30 mouse cellular contexts compared by ENCODE assay signal in the genomic region with DNA sequence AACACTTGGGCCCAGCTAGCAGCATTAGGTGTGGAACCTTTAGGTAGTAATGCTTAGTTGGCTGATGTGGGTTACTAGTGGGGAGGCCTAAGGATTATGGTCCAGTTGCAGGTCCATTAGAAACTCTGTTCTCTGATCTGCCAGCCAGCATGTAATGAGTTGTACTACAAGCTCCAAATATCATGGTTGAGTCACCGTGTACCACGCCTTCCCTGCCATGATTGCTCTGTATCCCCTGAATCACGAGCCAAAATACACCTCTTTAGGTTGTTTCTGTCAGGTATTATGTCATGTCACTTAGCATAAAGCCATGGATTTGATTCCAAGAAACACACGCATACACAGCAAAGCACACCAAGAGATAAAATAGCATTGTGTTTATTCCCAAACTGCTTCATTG. TPM values are rescaled to one million over a fixed set of nuclear protein-coding genes. Genes with fewer than 3 reads are reported as not detected.
DNase-seq lines count a peak whose midpoint lies in the region; TF ChIP-seq lines count a peak whose summit lies in the region.
"Had no signal": no experiment of that assay in that cellular context is flagged by ENCODE, and none has a peak within 500 bp of the region (broad histone marks: within the 10 kb centered on the region; RNA-seq: fewer than 3 reads in every experiment).

No protein-coding gene starts in this region.

- TF ChIP-seq CTCF in ES-Bruce4 (IDR thresholded peaks at IDR 0.05; ENCODE audit: low read depth, low read length) = no peak

- peak overlapping the region; percentile 96 for H3K27ac ChIP-seq in ES-Bruce4 (ENCODE audit: insufficient read depth, low read length)
- peak overlapping the region; percentile 70 for H3K27ac ChIP-seq in ES-E14 (ENCODE audit: insufficient read depth, low read depth, low read length, poor library complexity, severe bottlenecking)
- H3K27ac ChIP-seq: embryonic facial prominence, embryonic 13.5 days; gastrocnemius, adult 2 months; heart, embryonic 13.5 days; hindbrain, embryonic 14.5 days; hindbrain, postnatal 0 days had no signal

- TF ChIP-seq POLR2A in ES-Bruce4 (IDR thresholded peaks at IDR 0.05; ENCODE audit: insufficient read depth, low read length) = no peak

- H3K9ac ChIP-seq in ES-Bruce4 (ENCODE audit: low read depth, poor library complexity, severe bottlenecking) = no peak overlapping the region
- no peak overlapping the region for H3K9ac ChIP-seq in ES-E14 (ENCODE audit: insufficient read depth, low read depth, low read length, poor library complexity, severe bottlenecking)
- H3K9ac ChIP-seq: embryonic facial prominence, embryonic 13.5 days; forebrain, postnatal 0 days; heart, embryonic 13.5 days; hindbrain, embryonic 14.5 days had no signal

- H3K9me3 ChIP-seq in ES-Bruce4 (replicated peaks; ENCODE audit: control insufficient read depth, insufficient read depth, low read length, poor library complexity, severe bottlenecking) = no peaks in the 10 kb centered on the region
- H3K9me3 ChIP-seq in ES-E14 (ENCODE audit: control insufficient read depth, insufficient read depth, low read depth, low read length) = no peaks in the 10 kb centered on the region
- H3K9me3 ChIP-seq: G1E; heart, embryonic 13.5 days had no signal

- no peaks in the 10 kb centered on the region for H3K27me3 ChIP-seq in ES-Bruce4 (ENCODE audit: control insufficient read depth, insufficient read depth, low read length, poor library complexity, severe bottlenecking)
- H3K27me3 ChIP-seq: embryonic facial prominence, embryonic 13.5 days; heart, embryonic 13.5 days had no signal

- DNase-seq in ES-E14 (ENCODE audit: low read depth, low spot score) = no peak
- peak; percentile 56 for DNase-seq in fat pad, adult 2 months (ENCODE audit: extremely low read depth, low read depth, low spot score)
- no peak for DNase-seq in embryo, embryonic 10 days (ENCODE audit: low spot score)
- no peak for DNase-seq in kidney, postnatal 36 days
- DNase-seq in left cerebral cortex, postnatal 4 days = no peak
- DNase-seq: adrenal gland, adult 2 months; adrenal gland, postnatal 14 days; cerebellum, adult 18-20 months; cerebellum, adult 9-10 months; cerebellum, postnatal 14 days; forebrain, postnatal 0 days; gastrocnemius, adult 2 months; gastrocnemius, postnatal 14 days; heart, adult 18-20 months; heart, postnatal 14 days; heart, postnatal 4 days had no signal

- H3K36me3 ChIP-seq in ES-Bruce4 (ENCODE audit: control insufficient read depth, insufficient read depth, low read length, poor library complexity, severe bottlenecking) (no peaks in the 10 kb centered on the region), ES-E14 (ENCODE audit: control insufficient read depth, insufficient read depth, low read length, poor library complexity, severe bottlenecking) (no peaks in the 10 kb centered on the region)
- H3K36me3 ChIP-seq: embryonic facial prominence, embryonic 13.5 days; G1E; heart, embryonic 13.5 days had no signal

- in situ Hi-C loops in ES-E14 (cut with MboI; ENCODE audit: low sequenced_read_pairs in 2 of 2, unreplicated experiment in 2 of 2) = no loop called here

- H3K4me3 ChIP-seq in ES-Bruce4 (ENCODE audit: low read depth, low read length) (no peak overlapping the region), ES-E14 (ENCODE audit: insufficient read depth in 1 of 2, low read depth in 1 of 2, low read length in 2 of 2, poor library complexity in 1 of 2, severe bottlenecking in 1 of 2) (no peak overlapping the region)
- H3K4me3 ChIP-seq: embryonic facial prominence, embryonic 13.5 days; gastrocnemius, adult 2 months; heart, embryonic 13.5 days had no signal

- H3K4me1 ChIP-seq in ES-Bruce4 (ENCODE audit: control insufficient read depth, insufficient read depth, low read length) (peaks cover 5% of the 10 kb centered on the region), ES-E14 (ENCODE audit: control insufficient read depth in 2 of 2, insufficient read depth in 2 of 2, low read length in 2 of 2, poor library complexity in 1 of 2) (peaks cover 11 to 16% of the 10 kb centered on the region in 2 experiments; a peak in 3 of 4 replicates)
- H3K4me1 ChIP-seq: embryonic facial prominence, embryonic 13.5 days; heart, embryonic 13.5 days had no signal

- no peak for TF ChIP-seq EP300 in ES-Bruce4 (IDR thresholded peaks at IDR 0.05; ENCODE audit: insufficient read depth, low read depth, low read length)

- intact Hi-C loops in left cerebral cortex, postnatal 4 days (cut with DNase I) = no loop called here

TF ChIP-seq in ES-E14, 5 proteins besides CTCF, POLR2A, EP300 and RAD21:
- no peak for TF ChIP-seq ZNF384 (IDR thresholded peaks at IDR 0.05; ENCODE audit: low read depth, low read length)
- TF ChIP-seq MAFK (IDR thresholded peaks at IDR 0.05; ENCODE audit: insufficient read depth, low read depth, low read length) = no peak
- no peak for TF ChIP-seq CHD2 (IDR thresholded peaks at IDR 0.05; ENCODE audit: low read depth, low read length)
- TF ChIP-seq HCFC1 (IDR thresholded peaks at IDR 0.05; ENCODE audit: borderline replicate concordance, insufficient read depth, low read length) = no peak
- TF ChIP-seq ZC3H11A (IDR thresholded peaks at IDR 0.05; ENCODE audit: borderline replicate concordance, low read depth, low read length) = no peak
TF ChIP-seq in ES-E14: peak in this region for 0.

RNA-seq across cellular contexts. Expression of a gene that starts 12.2 kb away (rescaled TPM):
- 47.3 and 53.2 TPM in 2 replicates for polyA plus RNA-seq in ES-Bruce4 (2011; ENCODE audit: insufficient read depth, insufficient read length, low read depth, missing spikeins)
- 18.9 and 23.5 TPM in 2 replicates for total RNA-seq in ES-E14 (2012; rRNA removed)
- 100 to 1,000 TPM; 125 to 132 TPM for total RNA-seq in left cerebral cortex, postnatal 4 days (2021)

RNA-seq across cellular contexts. Expression of a gene that starts 12.2 kb away (rescaled TPM):
- 282 and 285 TPM in 2 replicates for polyA plus RNA-seq in ES-Bruce4 (2011; ENCODE audit: insufficient read depth, insufficient read length, low read depth, missing spikeins)
- total RNA-seq in ES-E14 (2012; rRNA removed) = 77.1 and 101 TPM in 2 replicates
- 100 to 1,000 TPM; 149 to 162 TPM for total RNA-seq in left cerebral cortex, postnatal 4 days (2021)

RNA-seq across cellular contexts. Expression of a gene that starts 32.2 kb away (rescaled TPM):
- polyA plus RNA-seq in ES-Bruce4 (2011; ENCODE audit: insufficient read depth, insufficient read length, low read depth, missing spikeins) = not detected in 2 replicates
- not detected in 2 replicates for total RNA-seq in ES-E14 (2012; rRNA removed)
- total RNA-seq in left cerebral cortex, postnatal 4 days (2021) = not detected
- total RNA-seq: adrenal gland, postnatal 14 days; forebrain, postnatal 0 days; G1E; gastrocnemius, adult 2 months; hindbrain, postnatal 0 days had no signal
- polyA plus RNA-seq: C2C12; CD4-positive, CD25-positive, alpha-beta regulatory T cell, adult 4 months; embryonic facial prominence, embryonic 13.5 days; forebrain, embryonic 11.5 days; forebrain, embryonic 14.5 days; forebrain, postnatal 0 days; frontal cortex, adult 2 months; hindbrain, embryonic 11.5 days; hindbrain, embryonic 14.5 days; hindbrain, postnatal 0 days; inflammation-experienced regulatory T-cells, adult 6 months; intestine, embryonic 16.5 days had no signal
